Mouse (Mus musculus): ENCODE results near the gene Mier2. TPM values are rescaled to one million over a fixed set of nuclear protein-coding genes. Genes with fewer than 3 reads are reported as not detected.

Gene Mier2
- polyA plus RNA-seq, 1 experiment = 1.7 TPM

GRCm38 (mm10) chr10:79587061-79587751 is 32.2 kb upstream of the Mier2 start, which contains the start of gene Theg:
TSS of gene Theg (minus strand) at chr10:79587331.
- no peaks in the 10 kb centered on the region for H3K9me3 ChIP-seq (ENCODE audit: control insufficient read depth, low read length)
- TF ChIP-seq TAL1 (IDR thresholded peaks at IDR 0.05; ENCODE audit: low read length) (no peak), GATA1 (IDR thresholded peaks at IDR 0.05; ENCODE audit: low read length) (no peak)
- H3K36me3 ChIP-seq (ENCODE audit: control insufficient read depth) = no peaks in the 10 kb centered on the region
- H3K4me3 ChIP-seq (replicated peaks) = no peak within 1 kb of the TSS
- H3K27me3 ChIP-seq (ENCODE audit: control insufficient read depth) = no peaks in the 10 kb centered on the region
- no peaks in the 10 kb centered on the region for H3K4me1 ChIP-seq (ENCODE audit: control insufficient read depth)

- no peak overlapping the region for H3K4me3 ChIP-seq (replicated peaks)
- TF ChIP-seq GATA1 (IDR thresholded peaks at IDR 0.05; ENCODE audit: low read length) (no peak), TAL1 (IDR thresholded peaks at IDR 0.05; ENCODE audit: low read length) (no peak)
- no peaks in the 10 kb centered on the region for H3K36me3 ChIP-seq (ENCODE audit: control insufficient read depth)
Measured at GRCm38 (mm10) chr10:79586243-79586642, 31.2 kb upstream of the Mier2 start.

GRCm38 (mm10) chr10:79585723-79586122 is 30.7 kb upstream of the Mier2 start:
- no peaks in the 10 kb centered on the region for H3K4me1 ChIP-seq (ENCODE audit: control insufficient read depth)
- no peaks in the 10 kb centered on the region for H3K27me3 ChIP-seq (ENCODE audit: control insufficient read depth)

More at GRCm38 (mm10) chr10:79586243-79586642, 31.2 kb upstream of the Mier2 start:
- H3K27me3 ChIP-seq (ENCODE audit: control insufficient read depth) = no peaks in the 10 kb centered on the region
- no peaks in the 10 kb centered on the region for H3K9me3 ChIP-seq (ENCODE audit: control insufficient read depth, low read length)
- H3K4me1 ChIP-seq (ENCODE audit: control insufficient read depth) = no peaks in the 10 kb centered on the region

GRCm38 (mm10) chr10:79585136-79585535 is 30.1 kb upstream of the Mier2 start:
- no peaks in the 10 kb centered on the region; the same call in 1 of the 2 replicates for H3K9me3 ChIP-seq (ENCODE audit: control insufficient read depth, low read length)
- no peaks in the 10 kb centered on the region for H3K27me3 ChIP-seq (ENCODE audit: control insufficient read depth)
- TF ChIP-seq TAL1 (IDR thresholded peaks at IDR 0.05; ENCODE audit: low read length) (no peak), GATA1 (IDR thresholded peaks at IDR 0.05; ENCODE audit: low read length) (no peak)
- no peaks in the 10 kb centered on the region for H3K36me3 ChIP-seq (ENCODE audit: control insufficient read depth)
- no peak overlapping the region for H3K4me3 ChIP-seq (replicated peaks)
- H3K4me1 ChIP-seq (ENCODE audit: control insufficient read depth) = no peaks in the 10 kb centered on the region

More at GRCm38 (mm10) chr10:79585723-79586122, 30.7 kb upstream of the Mier2 start:
- Histone ChIP-seq H3K36me3 (ENCODE audit: control insufficient read depth) (no peaks in the 10 kb centered on the region), H3K9me3 (ENCODE audit: control insufficient read depth, low read length) (no peaks in the 10 kb centered on the region; the same call in 1 of the 2 replicates), H3K4me3 (replicated peaks) (no peak overlapping the region)
- TF ChIP-seq TAL1 (IDR thresholded peaks at IDR 0.05; ENCODE audit: low read length) (no peak), GATA1 (IDR thresholded peaks at IDR 0.05; ENCODE audit: low read length) (no peak)

- H3K4me1 ChIP-seq (ENCODE audit: control insufficient read depth) = no peaks in the 10 kb centered on the region
- 0 out of 2 replicates have a peak, but pooled peaks cover 2% of the 10 kb centered on the region for H3K27me3 ChIP-seq (ENCODE audit: control insufficient read depth)
- H3K36me3 ChIP-seq (ENCODE audit: control insufficient read depth) = no peaks in the 10 kb centered on the region
Measured at GRCm38 (mm10) chr10:79584426-79584825, 29.4 kb upstream of the Mier2 start.

GRCm38 (mm10) chr10:79584021-79584420 is 29.0 kb upstream of the Mier2 start:
- TF ChIP-seq TAL1 (IDR thresholded peaks at IDR 0.05; ENCODE audit: low read length) = no peak
- TF ChIP-seq GATA1 (IDR thresholded peaks at IDR 0.05; ENCODE audit: low read length) = no peak
- Histone ChIP-seq H3K4me1 (ENCODE audit: control insufficient read depth) (no peaks in the 10 kb centered on the region), H3K36me3 (ENCODE audit: control insufficient read depth) (no peaks in the 10 kb centered on the region), H3K27me3 (ENCODE audit: control insufficient read depth) (0 out of 2 replicates have a peak, but pooled peaks cover 2% of the 10 kb centered on the region), H3K4me3 (replicated peaks) (no peak overlapping the region), H3K9me3 (ENCODE audit: control insufficient read depth, low read length) (no peaks in the 10 kb centered on the region; the same call in 1 of the 2 replicates)

More at GRCm38 (mm10) chr10:79584426-79584825, 29.4 kb upstream of the Mier2 start:
- H3K4me3 ChIP-seq (replicated peaks) = no peak overlapping the region
- H3K9me3 ChIP-seq (ENCODE audit: control insufficient read depth, low read length) = no peaks in the 10 kb centered on the region; the same call in 1 of the 2 replicates
- TF ChIP-seq GATA1 (IDR thresholded peaks at IDR 0.05; ENCODE audit: low read length) = no peak
- TF ChIP-seq TAL1 (IDR thresholded peaks at IDR 0.05; ENCODE audit: low read length) = no peak

- Histone ChIP-seq H3K9me3 (ENCODE audit: control insufficient read depth, low read length) (no peaks in the 10 kb centered on the region; the same call in 1 of the 2 replicates), H3K27me3 (ENCODE audit: control insufficient read depth) (0 out of 2 replicates have a peak, but pooled peaks cover 2% of the 10 kb centered on the region), H3K4me3 (replicated peaks) (no peak overlapping the region), H3K4me1 (ENCODE audit: control insufficient read depth) (no peaks in the 10 kb centered on the region), H3K36me3 (ENCODE audit: control insufficient read depth) (no peaks in the 10 kb centered on the region)
- TF ChIP-seq GATA1 (IDR thresholded peaks at IDR 0.05; ENCODE audit: low read length) = no peak
- TF ChIP-seq TAL1 (IDR thresholded peaks at IDR 0.05; ENCODE audit: low read length) = no peak
Measured at GRCm38 (mm10) chr10:79581501-79581900, 26.5 kb upstream of the Mier2 start.

GRCm38 (mm10) chr10:79580811-79581210 is 25.8 kb upstream of the Mier2 start:
- Histone ChIP-seq H3K9me3 (ENCODE audit: control insufficient read depth, low read length) (no peaks in the 10 kb centered on the region; the same call in 1 of the 2 replicates), H3K27me3 (ENCODE audit: control insufficient read depth) (0 out of 2 replicates have a peak, but pooled peaks cover 2% of the 10 kb centered on the region), H3K4me3 (replicated peaks) (no peak overlapping the region), H3K36me3 (ENCODE audit: control insufficient read depth) (no peaks in the 10 kb centered on the region), H3K4me1 (ENCODE audit: control insufficient read depth) (no peaks in the 10 kb centered on the region)
- TF ChIP-seq GATA1 (IDR thresholded peaks at IDR 0.05; ENCODE audit: low read length) (no peak), TAL1 (IDR thresholded peaks at IDR 0.05; ENCODE audit: low read length) (no peak)

- no peak overlapping the region for H3K4me3 ChIP-seq (replicated peaks)
- H3K9me3 ChIP-seq (ENCODE audit: control insufficient read depth, low read length) = no peaks in the 10 kb centered on the region; the same call in 1 of the 2 replicates
- TF ChIP-seq GATA1 (IDR thresholded peaks at IDR 0.05; ENCODE audit: low read length) (no peak), TAL1 (IDR thresholded peaks at IDR 0.05; ENCODE audit: low read length) (no peak)
- H3K36me3 ChIP-seq (ENCODE audit: control insufficient read depth) = no peaks in the 10 kb centered on the region
- 0 out of 2 replicates have a peak, but pooled peaks cover 2% of the 10 kb centered on the region for H3K27me3 ChIP-seq (ENCODE audit: control insufficient read depth)
- H3K4me1 ChIP-seq (ENCODE audit: control insufficient read depth) = no peaks in the 10 kb centered on the region
Measured at GRCm38 (mm10) chr10:79580356-79580755, 25.4 kb upstream of the Mier2 start.
